Mouse (Mus musculus) mouse trophoblast stem cell (cell line): ENCODE results near the gene Rer1.

Experiments used
- in situ Hi-C, 2 experiments: fragments of 300-500 bp; cut with MseI, MboI; formaldehyde crosslinking; loops; 2 replicates in 1 of 2; 3 replicates in 1 of 2; pipeline ENCODE4 v1.15.1; 2025

Rer1 gene

GRCm38 (mm10) chr4:155086108-155087024, at the start of gene Rer1, which contains the start of gene Morn1:
TSS of gene Rer1 (minus strand) at chr4:155086382.
TSS of gene Morn1 (plus strand) at chr4:155086577.
- in situ Hi-C loops = no loop called here

- in situ Hi-C loops = no loop called here
Measured at GRCm38 (mm10) chr4:155134686-155135172, 48.5 kb upstream of the Rer1 start.

GRCm38 (mm10) chr4:155133658-155134417, 47.7 kb upstream of the Rer1 start:
- in situ Hi-C loops = no loop called here

- in situ Hi-C loops = no loop called here
Measured at GRCm38 (mm10) chr4:155133188-155133587, 47.0 kb upstream of the Rer1 start.

- in situ Hi-C loops = no loop called here
Measured at GRCm38 (mm10) chr4:155130616-155131015, 44.4 kb upstream of the Rer1 start.

- in situ Hi-C loops = no loop called here
Measured at GRCm38 (mm10) chr4:155129996-155130395, 43.8 kb upstream of the Rer1 start.

- in situ Hi-C loops = no loop called here
Measured at GRCm38 (mm10) chr4:155129132-155129917, 43.1 kb upstream of the Rer1 start.

- in situ Hi-C loops = no loop called here
Measured at GRCm38 (mm10) chr4:155128411-155128810, 42.2 kb upstream of the Rer1 start.

- in situ Hi-C loops = no loop called here
Measured at GRCm38 (mm10) chr4:155126602-155127372, 40.6 kb upstream of the Rer1 start.

GRCm38 (mm10) chr4:155126194-155126593, 40.0 kb upstream of the Rer1 start:
- in situ Hi-C loops = no loop called here

GRCm38 (mm10) chr4:155125310-155125709, 39.1 kb upstream of the Rer1 start:
- in situ Hi-C loops = no loop called here

- in situ Hi-C loops = no loop called here
Measured at GRCm38 (mm10) chr4:155123868-155124534, 37.8 kb upstream of the Rer1 start.

GRCm38 (mm10) chr4:155122444-155123040, 36.4 kb upstream of the Rer1 start:
- in situ Hi-C loops = no loop called here

- in situ Hi-C loops = no loop called here
Measured at GRCm38 (mm10) chr4:155121915-155122443, 35.8 kb upstream of the Rer1 start.

GRCm38 (mm10) chr4:155121222-155121621, 35.0 kb upstream of the Rer1 start:
- in situ Hi-C loops = no loop called here

- in situ Hi-C loops = no loop called here
Measured at GRCm38 (mm10) chr4:155120583-155120982, 34.4 kb upstream of the Rer1 start.

- in situ Hi-C loops = no loop called here
Measured at GRCm38 (mm10) chr4:155120038-155120437, 33.9 kb upstream of the Rer1 start.

GRCm38 (mm10) chr4:155118278-155118677, 32.1 kb upstream of the Rer1 start:
- in situ Hi-C loops = no loop called here

- in situ Hi-C loops = no loop called here
Measured at GRCm38 (mm10) chr4:155117396-155117978, 31.3 kb upstream of the Rer1 start.
